Mouse (Mus musculus) kidney, postnatal 0 days (tissue): ENCODE data around the gene Magi2. TPM values are rescaled to one million over a fixed set of nuclear protein-coding genes. Genes with fewer than 3 reads are reported as not detected.

Experiments
- ATAC-seq: fragments of 200-750 bp; cut with Nextera tagmentation; replicated peaks from 2 replicates; pipeline ENCODE4 v1.8.0; 2017; ENCODE audit warnings: low read depth, moderate number of reproducible peaks, moderate TSS enrichment, moderate library complexity; ENCODE audit not compliant: low FRiP score
- DNase-seq: peaks from one replicate; pipeline ENCODE4 v3.0.0-alpha.2; 2016; ENCODE audit warnings: low spot score
- H3K27ac ChIP-seq: fragments of 300-500 bp; sonication (generic); 2 replicates; pipeline ENCODE4 v1.5.1; 2014; ENCODE audit warnings: mild to moderate bottlenecking
- H3K27me3 ChIP-seq: fragments of 300-500 bp; sonication (generic); 2 replicates; pipeline ENCODE4 v1.6.1; 2014; ENCODE audit warnings: low read length, mixed read lengths; ENCODE audit not compliant: insufficient read depth
- H3K36me3 ChIP-seq: fragments of 300-500 bp; sonication (generic); 2 replicates; pipeline ENCODE4 v1.6.1; 2014; ENCODE audit warnings: low read length, mixed read lengths; ENCODE audit not compliant: insufficient read depth
- H3K4me1 ChIP-seq: fragments of 300-500 bp; sonication (generic); replicated peaks from 2 replicates; pipeline ENCODE4 v1.6.1; 2014; ENCODE audit warnings: antibody characterized with exemption, low read length, mixed read lengths; ENCODE audit not compliant: insufficient read depth
- H3K4me2 ChIP-seq: fragments of 300-500 bp; sonication (generic); 2 replicates; pipeline ENCODE4 v1.6.1; 2014; ENCODE audit warnings: mild to moderate bottlenecking, low read length, moderate library complexity, mixed read lengths
- H3K4me3 ChIP-seq: fragments of 300-500 bp; sonication (generic); replicated peaks from 2 replicates; pipeline ENCODE4 v1.5.1; 2014; ENCODE audit warnings: low read depth, low read length
- H3K9ac ChIP-seq: fragments of 300-500 bp; sonication (generic); 2 replicates; pipeline ENCODE4 v1.6.1; 2014; ENCODE audit warnings: low read depth, low read length
- H3K9me3 ChIP-seq: fragments of 300-500 bp; sonication (generic); replicated peaks from 2 replicates; pipeline ENCODE4 v1.6.1; 2016; ENCODE audit warnings: low read length, inconsistent platforms, mixed read lengths
- CTCF ChIP-seq: IDR thresholded peaks from 2 replicates; pipeline ENCODE4 v1.5.1; 2016; ENCODE audit warnings: antibody characterized with exemption, low read depth, mild to moderate bottlenecking, moderate library complexity
- WGBS: fragments of 180-500 bp; shearing (Covaris S2); extraction: QIAGEN DNeasy Blood & Tissue Kit; methylation state at CpG from one replicate; pipeline ENCODE4 v1.1.7; 2014; 5-methylcytosine and 5-hydroxymethylcytosine counted together
- polyA plus RNA-seq: library from polyadenylated mRNA; unstranded; fragments of >200 nt; fragmentation: Nextera tagmentation; extraction: Ambion mirVana; gene quantifications from 2 replicates; pipeline ENCODE4 v1.2.1, GENCODE M21; 2015

The Magi2 gene
- polyA plus RNA-seq, 1 experiment from 2014 or later: 14.5 TPM

DNA sequence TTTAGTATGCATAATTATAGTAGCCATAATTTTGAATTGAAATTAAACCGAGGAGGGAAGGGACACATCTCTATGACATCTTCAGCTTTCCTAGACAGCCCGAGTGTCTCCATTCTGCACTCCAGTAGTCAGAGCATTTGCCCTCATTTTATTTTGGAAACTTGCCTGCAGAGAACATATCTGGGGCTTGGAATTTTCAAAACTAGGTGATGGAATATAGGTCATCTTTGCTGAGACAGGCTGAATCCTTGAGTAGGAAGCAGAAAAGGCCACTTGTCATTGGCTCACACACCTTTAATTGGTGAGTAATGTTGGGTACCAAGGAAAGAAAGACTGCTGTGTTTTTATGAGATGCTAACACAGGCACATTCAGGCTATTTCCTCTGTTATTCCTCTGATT, 724.3 kb downstream of the Magi2 start:
- TF ChIP-seq CTCF: no peak
- WGBS: 79% methylated on average over 2 of the region's 2 CpGs
- no peak for ATAC-seq

GRCm38 (mm10) chr5:19964113-19964512, 737.3 kb downstream of the Magi2 start:
- Histone ChIP-seq H3K9me3 (no peaks in the 10 kb centered on the region), H3K27ac (no peak overlapping the region), H3K36me3 (no peaks in the 10 kb centered on the region), H3K4me3 (no peak overlapping the region), H3K4me1 (no peaks in the 10 kb centered on the region), H3K9ac (no peak overlapping the region), H3K27me3 (no peaks in the 10 kb centered on the region), H3K4me2 (no peak overlapping the region)
- ATAC-seq (no peak), DNase-seq (no peak)
- 90% methylated on average over 1 of the region's 1 CpGs for WGBS
- no peak for TF ChIP-seq CTCF

More for the DNA sequence above, 724.3 kb downstream of the Magi2 start:
- no peaks in the 10 kb centered on the region for H3K27me3 ChIP-seq
- H3K9me3 ChIP-seq: no peaks in the 10 kb centered on the region
- no peaks in the 10 kb centered on the region for H3K36me3 ChIP-seq
- no peak overlapping the region for H3K27ac ChIP-seq
- no peak for DNase-seq
- no peak overlapping the region for H3K4me2 ChIP-seq
- no peak overlapping the region for H3K4me3 ChIP-seq
- H3K4me1 ChIP-seq: no peaks in the 10 kb centered on the region
- no peak overlapping the region for H3K9ac ChIP-seq

- Histone ChIP-seq H3K27me3 (no peaks in the 10 kb centered on the region), H3K4me2 (no peak overlapping the region), H3K9ac (no peak overlapping the region), H3K27ac (no peak overlapping the region), H3K9me3 (no peaks in the 10 kb centered on the region), H3K4me3 (no peak overlapping the region), H3K4me1 (no peaks in the 10 kb centered on the region), H3K36me3 (no peaks in the 10 kb centered on the region)
- WGBS: 84% methylated on average over 2 of the region's 2 CpGs
- no peak for ATAC-seq
- TF ChIP-seq CTCF: no peak
- no peak for DNase-seq
Measured at GRCm38 (mm10) chr5:19972736-19973135, 745.9 kb downstream of the Magi2 start.

DNA sequence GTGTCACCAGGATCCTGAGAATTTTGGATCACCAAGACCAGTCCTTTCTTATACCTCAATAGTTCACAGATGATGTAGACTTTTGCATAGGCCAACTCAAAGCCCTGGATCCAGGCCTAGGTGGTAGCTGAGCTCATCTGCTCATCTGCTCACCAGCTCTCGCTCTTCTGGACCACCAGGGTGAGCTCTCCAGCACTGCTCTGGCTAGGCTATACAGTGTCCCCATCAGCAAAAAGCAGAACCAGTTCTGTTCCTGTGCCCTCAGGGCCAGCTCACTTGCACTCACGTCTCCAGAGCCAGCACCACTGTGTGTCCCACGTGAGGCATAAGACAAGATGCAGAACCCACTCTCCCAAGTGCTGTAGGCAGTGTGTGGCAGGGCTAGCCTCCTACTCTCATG, 747.0 kb downstream of the Magi2 start:
- Histone ChIP-seq H3K4me1 (no peaks in the 10 kb centered on the region), H3K4me2 (no peak overlapping the region), H3K27ac (no peak overlapping the region), H3K36me3 (no peaks in the 10 kb centered on the region), H3K27me3 (no peaks in the 10 kb centered on the region), H3K9me3 (no peaks in the 10 kb centered on the region), H3K4me3 (no peak overlapping the region), H3K9ac (no peak overlapping the region)
- DNase-seq (no peak), ATAC-seq (no peak)
- 92% methylated on average over 3 of the region's 3 CpGs for WGBS
- TF ChIP-seq CTCF: no peak; the same call in 1 of the 2 replicates

- Histone ChIP-seq H3K27ac (no peak overlapping the region), H3K4me3 (no peak overlapping the region), H3K9ac (no peak overlapping the region), H3K4me1 (no peaks in the 10 kb centered on the region), H3K27me3 (no peaks in the 10 kb centered on the region), H3K9me3 (no peaks in the 10 kb centered on the region), H3K36me3 (no peaks in the 10 kb centered on the region), H3K4me2 (no peak overlapping the region)
- no peak for ATAC-seq
- no peak for TF ChIP-seq CTCF
- WGBS: 73% methylated on average over 6 of the region's 6 CpGs
- no peak for DNase-seq
Measured at GRCm38 (mm10) chr5:19981518-19981917, 754.7 kb downstream of the Magi2 start.

GRCm38 (mm10) chr5:19982031-19982430, 755.2 kb downstream of the Magi2 start:
- H3K4me3 ChIP-seq: no peak overlapping the region
- ATAC-seq (no peak), DNase-seq (no peak)
- H3K9ac ChIP-seq: no peak overlapping the region
- no peak overlapping the region for H3K4me2 ChIP-seq
- no peaks in the 10 kb centered on the region for H3K9me3 ChIP-seq
- H3K4me1 ChIP-seq: no peaks in the 10 kb centered on the region
- WGBS: 59% methylated on average over 3 of the region's 3 CpGs
- no peaks in the 10 kb centered on the region for H3K36me3 ChIP-seq
- H3K27me3 ChIP-seq: no peaks in the 10 kb centered on the region
- TF ChIP-seq CTCF: no peak
- no peak overlapping the region for H3K27ac ChIP-seq

DNA sequence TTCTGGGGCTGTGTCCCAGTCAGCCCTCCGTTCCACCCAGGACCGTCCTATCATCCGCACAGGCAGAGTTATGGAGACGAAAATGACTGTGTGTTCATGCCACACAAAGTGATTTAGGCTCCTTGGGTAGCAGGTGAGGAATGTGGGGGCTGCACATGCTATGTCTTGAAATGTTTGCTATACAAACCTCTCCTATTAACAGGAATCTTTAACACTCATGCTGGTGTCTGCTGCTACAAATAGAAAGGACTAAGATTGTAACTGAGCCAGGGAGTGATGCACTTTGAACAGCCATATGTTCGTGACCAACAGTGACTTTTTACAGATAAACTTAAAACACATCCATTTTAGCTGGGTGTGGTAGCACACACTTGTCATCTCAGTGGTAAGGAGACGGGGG, 772.6 kb downstream of the Magi2 start:
- no peak overlapping the region for H3K4me2 ChIP-seq

More for the DNA sequence above, 772.6 kb downstream of the Magi2 start:
- WGBS: 59% methylated on average over 6 of the region's 6 CpGs
- no peaks in the 10 kb centered on the region for H3K4me1 ChIP-seq
- H3K9me3 ChIP-seq: no peaks in the 10 kb centered on the region
- H3K4me3 ChIP-seq: no peak overlapping the region
- no peak overlapping the region for H3K27ac ChIP-seq
- TF ChIP-seq CTCF: no peak
- H3K9ac ChIP-seq: no peak overlapping the region
- ATAC-seq (no peak), DNase-seq (no peak)
- H3K27me3 ChIP-seq: no peaks in the 10 kb centered on the region
- H3K36me3 ChIP-seq: no peaks in the 10 kb centered on the region
